In genomic region chr6:49173265-49173664, GRCm38 (mm10) we compare ENCODE assay signal across 23 mouse cellular contexts. TPM values are rescaled to one million over a fixed set of nuclear protein-coding genes. Genes with fewer than 3 reads are reported as not detected.
DNase-seq lines count a peak whose midpoint lies in the region; ATAC-seq and TF ChIP-seq lines count a peak whose summit lies in the region.
"Had no signal": no experiment of that assay in that cellular context is flagged by ENCODE, and none has a peak within 500 bp of the region (broad histone marks: within the 10 kb centered on the region; RNA-seq: fewer than 3 reads in every experiment).

No protein-coding gene starts in this region.

- H3K9ac ChIP-seq in heart, embryonic 12.5 days: no peak overlapping the region
- H3K9ac ChIP-seq in ES-E14 (ENCODE audit: insufficient read depth, low read depth, low read length, poor library complexity, severe bottlenecking): no peak overlapping the region
- H3K9ac ChIP-seq: embryonic facial prominence, embryonic 12.5 days; heart, embryonic 15.5 days; hindbrain, embryonic 13.5 days had no signal

- peaks cover 38% of the 10 kb centered on the region for H3K4me1 ChIP-seq in heart, embryonic 12.5 days (replicated peaks)
- H3K4me1 ChIP-seq in ES-E14 (ENCODE audit: control insufficient read depth in 2 of 2, insufficient read depth in 2 of 2, low read length in 2 of 2, poor library complexity in 1 of 2): peaks cover 5 to 9% of the 10 kb centered on the region in 2 experiments; a peak in 3 of 4 replicates

- no peak for DNase-seq in heart, adult 18-20 months
- DNase-seq in 3T3-L1 (ENCODE audit: low read depth, low spot score) (peak; percentile 47), ES-E14 (ENCODE audit: low read depth, low spot score) (no peak)
- peak; percentile 67 for DNase-seq in fat pad, adult 2 months (ENCODE audit: extremely low read depth, low read depth, low spot score)
- no peak for DNase-seq in layer of hippocampus, postnatal 25 days (ENCODE audit: extremely low spot score in 1 of 2, low spot score in 1 of 2)
- DNase-seq in testis, postnatal 14 days (ENCODE audit: low spot score): no peak
- DNase-seq: adrenal gland, adult 8-10 months; cerebellum, adult 11-12 months; cerebellum, adult 9-10 months; cerebellum, postnatal 25 days; gastrocnemius, adult 2 months; gastrocnemius, postnatal 25 days; heart, adult 11 months; heart, postnatal 14 days had no signal

- in situ Hi-C loops in ES-E14 (cut with MboI; ENCODE audit: low sequenced_read_pairs in 2 of 2, unreplicated experiment in 2 of 2): no loop called here

- H3K4me3 ChIP-seq in heart, embryonic 12.5 days: no peak overlapping the region
- no peak overlapping the region for H3K4me3 ChIP-seq in ES-E14 (ENCODE audit: insufficient read depth in 1 of 2, low read depth in 1 of 2, low read length in 2 of 2, poor library complexity in 1 of 2, severe bottlenecking in 1 of 2)
- H3K4me3 ChIP-seq: embryonic facial prominence, embryonic 12.5 days; gastrocnemius, adult 2 months; heart, embryonic 10.5 days; heart, embryonic 15.5 days; hindbrain, embryonic 13.5 days had no signal

- 0 out of 2 replicates have a peak overlapping the region, but pooled peaks have one; percentile 9 for H3K27ac ChIP-seq in heart, embryonic 12.5 days (ENCODE audit: poor library complexity, severe bottlenecking)
- peak overlapping the region; percentile 33; the same call in 1 of the 2 replicates for H3K27ac ChIP-seq in ES-E14 (ENCODE audit: insufficient read depth, low read depth, low read length, poor library complexity, severe bottlenecking)
- H3K27ac ChIP-seq: embryonic facial prominence, embryonic 12.5 days; gastrocnemius, adult 2 months; heart, embryonic 10.5 days; heart, embryonic 15.5 days; hindbrain, embryonic 13.5 days; hindbrain, postnatal 0 days had no signal

- 81% methylated on average over 7 of the region's 7 CpGs for WGBS in heart, embryonic 12.5 days

- ATAC-seq in heart, embryonic 12.5 days (ENCODE audit: insufficient number of reproducible peaks, low FRiP score): no peak
- ATAC-seq: forebrain, embryonic 14.5 days; hindbrain, postnatal 0 days; Patski had no signal

- no peaks in the 10 kb centered on the region for H3K9me3 ChIP-seq in heart, embryonic 12.5 days (replicated peaks)
- H3K9me3 ChIP-seq in ES-E14 (ENCODE audit: control insufficient read depth, insufficient read depth, low read depth, low read length): no peaks in the 10 kb centered on the region
- H3K9me3 ChIP-seq: embryonic facial prominence, embryonic 12.5 days; heart, embryonic 10.5 days; heart, embryonic 15.5 days; hindbrain, embryonic 13.5 days had no signal

- H3K36me3 ChIP-seq in heart, embryonic 12.5 days: no peaks in the 10 kb centered on the region
- no peaks in the 10 kb centered on the region for H3K36me3 ChIP-seq in ES-E14 (ENCODE audit: control insufficient read depth, insufficient read depth, low read length, poor library complexity, severe bottlenecking)
- H3K36me3 ChIP-seq: embryonic facial prominence, embryonic 12.5 days; heart, embryonic 10.5 days; heart, embryonic 15.5 days; hindbrain, embryonic 13.5 days had no signal

- no peak overlapping the region for H3K4me2 ChIP-seq in heart, embryonic 12.5 days
- H3K4me2 ChIP-seq: embryonic facial prominence, embryonic 12.5 days; heart, embryonic 15.5 days; hindbrain, embryonic 13.5 days had no signal

- no peaks in the 10 kb centered on the region for H3K27me3 ChIP-seq in heart, embryonic 12.5 days (replicated peaks)
- H3K27me3 ChIP-seq: embryonic facial prominence, embryonic 12.5 days; heart, embryonic 15.5 days; hindbrain, embryonic 13.5 days; Patski had no signal

TF ChIP-seq in ES-E14, 5 proteins besides CTCF, POLR2A, EP300 and RAD21:
- TF ChIP-seq MAFK (IDR thresholded peaks at IDR 0.05; ENCODE audit: insufficient read depth, low read depth, low read length): no peak
- no peak for TF ChIP-seq CHD2 (IDR thresholded peaks at IDR 0.05; ENCODE audit: low read depth, low read length)
- TF ChIP-seq ZC3H11A (IDR thresholded peaks at IDR 0.05; ENCODE audit: borderline replicate concordance, low read depth, low read length): no peak
- TF ChIP-seq ZNF384 (IDR thresholded peaks at IDR 0.05; ENCODE audit: low read depth, low read length): no peak
- no peak for TF ChIP-seq HCFC1 (IDR thresholded peaks at IDR 0.05; ENCODE audit: borderline replicate concordance, insufficient read depth, low read length)
TF ChIP-seq in ES-E14: peak in this region for 0.

RNA-seq across cellular contexts. Expression of gene Igf2bp3, which starts 41.5 kb away (rescaled TPM):
- polyA plus RNA-seq in heart, embryonic 12.5 days (2016; fragmentation: Nextera tagmentation; extraction: Ambion mirVana): 68.6 and 69.2 TPM in 2 replicates
- not detected for total RNA-seq in heart, adult 18-20 months (2021)
- total RNA-seq in ES-E14 (2012; rRNA removed): 20.0 and 32.8 TPM in 2 replicates
- total RNA-seq in layer of hippocampus, postnatal 25 days (2021): under 1 TPM in 1 of 2 experiments, not detected in 1; 0.27 TPM
- polyA plus RNA-seq: cortical plate, adult 2 months had no signal

Comparison
In these comparisons a context has a peak if more than half of its experiments do, and no peak if none do; other contexts are left out.
1. DNase-seq: peak in 3T3-L1 (single experiment) and fat pad, adult 2 months (single experiment); none in heart, adult 18-20 months (0 of 2), ES-E14 (single experiment), layer of hippocampus, postnatal 25 days (0 of 2) and testis, postnatal 14 days (single experiment).
2. RNA of gene Igf2bp3, which starts 41.5 kb away (total RNA-seq): 20.0 to 32.8 TPM in ES-E14; 0.27 TPM in layer of hippocampus, postnatal 25 days and not detected in heart, adult 18-20 months; every median in the first group is over 10 times any median in the second.